Mouse (Mus musculus): Measurements from ENCODE around the gene Rpl22. TPM values are rescaled to one million over a fixed set of nuclear protein-coding genes. Genes with fewer than 3 reads are reported as not detected.

Gene Rpl22
- total and polyA plus RNA-seq, 3 experiments = 1,590 to 1,966 (median 1,935) TPM

- TF ChIP-seq IRF4 (IDR thresholded peaks at IDR 0.05; ENCODE audit: low read depth, low read length) (no peak), CHD2 (IDR thresholded peaks at IDR 0.05; ENCODE audit: low read length) (no peak), UBTF (IDR thresholded peaks at IDR 0.05; ENCODE audit: low read depth, low read length) (no peak), ZMIZ1 (IDR thresholded peaks at IDR 0.05; ENCODE audit: low read depth, low read length) (no peak), POLR2AphosphoS2 (IDR thresholded peaks at IDR 0.05; ENCODE audit: low read depth, low read length) (no peak), ZKSCAN1 (IDR thresholded peaks at IDR 0.05; ENCODE audit: borderline replicate concordance, low read depth, low read length) (no peak), RCOR1 (conservative IDR thresholded peaks at IDR 0.05; ENCODE audit: low read depth, low read length) (no peak), CHD1 (IDR thresholded peaks at IDR 0.05; ENCODE audit: low read depth, low read length) (no peak)
- H3K4me2 ChIP-seq (ENCODE audit: insufficient read depth, low read depth, poor library complexity, severe bottlenecking) = no peak overlapping the region
- H3K4me1 ChIP-seq (ENCODE audit: control insufficient read depth in 1 of 2, insufficient read depth in 2 of 2) = no peaks in the 10 kb centered on the region
- no peak overlapping the region for H3K9ac ChIP-seq (ENCODE audit: insufficient read depth, low read depth)
- H3K36me3 ChIP-seq (replicated peaks in 1 of 2; ENCODE audit: control insufficient read depth in 1 of 2, insufficient read depth in 1 of 2, low read length in 1 of 2) = peaks cover 37 to 79% of the 10 kb centered on the region in 2 experiments
- H3K27me3 ChIP-seq (replicated peaks) = no peaks in the 10 kb centered on the region
- H3K9me3 ChIP-seq (replicated peaks; ENCODE audit: low read length) = no peaks in the 10 kb centered on the region
- H3K27ac ChIP-seq (ENCODE audit: insufficient read depth, low read depth) = no peak overlapping the region
- dilution Hi-C loops (cut with MboI; ENCODE audit: extremely low pct_ligation_motif_present, extremely low pct_unique_long_range_greater_than_20kb, low sequenced_read_pairs) (no loop called here), in situ Hi-C loops (cut with MboI; ENCODE audit: low pct_ligation_motif_present, low pct_unique_long_range_greater_than_20kb, low sequenced_read_pairs) (no loop called here)
- no peak for DNase-seq (ENCODE audit: extremely low read depth)
- no peak overlapping the region for H3K4me3 ChIP-seq (replicated peaks in 1 of 3; ENCODE audit: low read depth in 2 of 3, low read length in 2 of 3, poor library complexity in 1 of 3)
- H3K79me2 ChIP-seq (replicated peaks; ENCODE audit: control insufficient read depth, extremely low read depth, insufficient read depth, poor library complexity, severe bottlenecking) = no peaks in the 10 kb centered on the region
Observed at GRCm38 (mm10) chr4:152305991-152306390, 19.6 kb upstream of the Rpl22 start.

GRCm38 (mm10) chr4:152307542-152307941 lies 18.0 kb upstream of the Rpl22 start:
- in situ Hi-C loops (cut with MboI; ENCODE audit: low pct_ligation_motif_present, low pct_unique_long_range_greater_than_20kb, low sequenced_read_pairs) (no loop called here), dilution Hi-C loops (cut with MboI; ENCODE audit: extremely low pct_ligation_motif_present, extremely low pct_unique_long_range_greater_than_20kb, low sequenced_read_pairs) (no loop called here)
- Histone ChIP-seq H3K27me3 (replicated peaks) (no peaks in the 10 kb centered on the region), H3K79me2 (replicated peaks; ENCODE audit: control insufficient read depth, extremely low read depth, insufficient read depth, poor library complexity, severe bottlenecking) (no peaks in the 10 kb centered on the region), H3K4me3 (replicated peaks in 1 of 3; ENCODE audit: low read depth in 2 of 3, low read length in 2 of 3, poor library complexity in 1 of 3) (no peak overlapping the region), H3K4me2 (ENCODE audit: insufficient read depth, low read depth, poor library complexity, severe bottlenecking) (no peak overlapping the region), H3K27ac (ENCODE audit: insufficient read depth, low read depth) (no peak overlapping the region), H3K4me1 (ENCODE audit: control insufficient read depth in 1 of 2, insufficient read depth in 2 of 2) (no peaks in the 10 kb centered on the region), H3K9me3 (replicated peaks; ENCODE audit: low read length) (no peaks in the 10 kb centered on the region), H3K9ac (ENCODE audit: insufficient read depth, low read depth) (no peak overlapping the region), H3K36me3 (replicated peaks in 1 of 2; ENCODE audit: control insufficient read depth in 1 of 2, insufficient read depth in 1 of 2, low read length in 1 of 2) (peaks cover 23 to 63% of the 10 kb centered on the region in 2 experiments)
- no peak for TF ChIP-seq CHD2 (IDR thresholded peaks at IDR 0.05; ENCODE audit: low read length)
- TF ChIP-seq TBP (conservative IDR thresholded peaks at IDR 0.05; ENCODE audit: low read depth, low read length) = no peak
- no peak for TF ChIP-seq NELFE (IDR thresholded peaks at IDR 0.05; ENCODE audit: low read depth, low read length)
- TF ChIP-seq UBTF (IDR thresholded peaks at IDR 0.05; ENCODE audit: low read depth, low read length) = no peak
- TF ChIP-seq IRF4 (IDR thresholded peaks at IDR 0.05; ENCODE audit: low read depth, low read length) = no peak
- no peak for TF ChIP-seq NRF1 (IDR thresholded peaks at IDR 0.05; ENCODE audit: low read depth, low read length)
- TF ChIP-seq MAFK (IDR thresholded peaks at IDR 0.05; ENCODE audit: insufficient replicate concordance, low read length) = no peak
- TF ChIP-seq ELF1 (IDR thresholded peaks at IDR 0.05; ENCODE audit: low read depth, low read length) = no peak
- TF ChIP-seq EP300 (IDR thresholded peaks at IDR 0.05; ENCODE audit: low read length) = no peak
- no peak for TF ChIP-seq MEF2A (IDR thresholded peaks at IDR 0.05; ENCODE audit: borderline replicate concordance, low read depth, low read length)
- TF ChIP-seq SIN3A (IDR thresholded peaks at IDR 0.05; ENCODE audit: low read length) = no peak
- no peak for TF ChIP-seq POLR2AphosphoS2 (IDR thresholded peaks at IDR 0.05; ENCODE audit: low read depth, low read length)
- TF ChIP-seq MAX (IDR thresholded peaks at IDR 0.05; ENCODE audit: low read length) = no peak
- TF ChIP-seq SMC3 (IDR thresholded peaks at IDR 0.05; ENCODE audit: low read depth, low read length) = no peak
- no peak for TF ChIP-seq BHLHE40 (IDR thresholded peaks at IDR 0.05; ENCODE audit: low read depth, low read length)
- no peak for TF ChIP-seq CTCF (conservative IDR thresholded peaks at IDR 0.05 in 1 of 2, IDR thresholded peaks at IDR 0.05 in 1 of 2; ENCODE audit: low read depth in 2 of 2, low read length in 2 of 2)
- no peak for DNase-seq (ENCODE audit: extremely low read depth)
